Mouse (Mus musculus) left cerebral cortex, postnatal 10 days (tissue): ENCODE data around the gene Usp17ld. TPM values are rescaled to one million over a fixed set of nuclear protein-coding genes. Genes with fewer than 3 reads are reported as not detected.
"Not testable (repeated sequence)": the region's sequence is repeated elsewhere in the genome, so short reads cannot be mapped to it uniquely, and the experiment has no call there.

Experiments
- DNase-seq, 2 experiments: peaks; one replicate each; pipeline ENCODE4 v3.0.0; 2021 to 2022; ENCODE audit warnings: low spot score in 2 of 2, mixed read lengths in 1 of 2; ENCODE audit errors: extremely low spot score in 1 of 2
- intact Hi-C: fragments of 180-260 bp; cut with DNase I; formaldehyde crosslinking; loops from one replicate; pipeline ENCODE4 v1.15.1; 2025
- microRNA-seq: library from miRNA; unstranded; fragments of <30 nt; microRNA quantifications from one replicate; pipeline ENCODE4 v1.2.0, GENCODE M21; 2022
- total RNA-seq, 2 experiments: library from RNA; stranded (reverse); gene quantifications; 2 replicates each; pipeline ENCODE4 v1.2.3; 2021

Gene Usp17ld
- total RNA-seq, result not detected

DNA sequence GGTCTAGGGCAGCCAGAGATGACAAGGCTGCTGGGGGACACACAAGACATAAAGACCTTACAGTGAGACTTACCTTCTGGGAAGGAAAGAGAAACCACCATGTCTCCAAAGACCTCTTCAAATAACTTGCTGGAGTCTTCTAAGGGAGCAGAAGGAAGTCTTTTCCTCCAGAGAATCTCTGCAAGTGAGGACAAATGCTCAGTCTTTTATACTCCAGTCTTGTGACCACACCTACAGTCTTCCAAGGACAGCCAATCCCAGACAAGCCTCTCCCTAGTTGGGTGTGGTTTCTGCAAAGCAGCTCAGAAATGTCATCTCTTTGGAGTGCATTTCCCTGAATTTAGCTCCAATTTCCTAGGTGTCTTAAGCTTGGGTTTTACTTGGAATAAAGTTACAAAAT, at the start of gene Usp17ld:
Usp17ld (minus strand) TSS at position 101 of the 400 bp plus-strand sequence.
- intact Hi-C loops, DNase-seq: not testable (repeated sequence)

- DNase-seq, result no peak
- intact Hi-C loops, result no loop called here
Observed at GRCm38 (mm10) chr7:103216696-103217095, 35.6 kb downstream of the Usp17ld start, which contains the start of gene Olfr594. Gene Olfr594 (plus strand): TSS chr7:103216996.

- DNase-seq, intact Hi-C loops: not testable (repeated sequence)
Observed at GRCm38 (mm10) chr7:103212050-103212449, 40.3 kb downstream of the Usp17ld start.

- intact Hi-C loops, result no loop called here
- DNase-seq, result no peak
Observed at GRCm38 (mm10) chr7:103211562-103211961, 40.7 kb downstream of the Usp17ld start, which contains the start of gene Olfr593. Gene Olfr593 (plus strand): TSS chr7:103211862.

Small RNAs within 50 kb of the gene (microRNA-seq; reads per million reads assigned to microRNA genes)
- gene Gm23550, result not detected
- gene Gm25171, result not detected

Other genes with a start within 250 kb of the Usp17ld start
- not detected for gene Olfr582, start 214.5 kb downstream of the Usp17ld start, total RNA-seq
- not detected for gene Olfr583, start 201.2 kb downstream of the Usp17ld start, total RNA-seq
- gene Olfr584, start 170.6 kb downstream of the Usp17ld start, total RNA-seq, result not detected
- not detected for gene Olfr585, start 154.8 kb downstream of the Usp17ld start, total RNA-seq
- not detected for gene Olfr586, start 126.9 kb downstream of the Usp17ld start, total RNA-seq
- not detected for gene Olfr588-ps1, start 111.6 kb downstream of the Usp17ld start, total RNA-seq
- gene Olfr589, start 96.1 kb downstream of the Usp17ld start, total RNA-seq, result not detected
- gene Olfr591, start 74.2 kb downstream of the Usp17ld start, total RNA-seq, result not detected
- not detected for gene Olfr592, start 67.7 kb downstream of the Usp17ld start, total RNA-seq
- not detected for gene Olfr593, start 40.6 kb downstream of the Usp17ld start, total RNA-seq
- not detected for gene Olfr594, start 35.5 kb downstream of the Usp17ld start, total RNA-seq
- gene Olfr596, start 53.1 kb upstream of the Usp17ld start, total RNA-seq, result not detected
- not detected for gene Olfr597, start 63.8 kb upstream of the Usp17ld start, total RNA-seq
- not detected for gene Olfr598, start 71.1 kb upstream of the Usp17ld start, total RNA-seq
- gene Olfr599, start 83.4 kb upstream of the Usp17ld start, total RNA-seq, result not detected
- not detected for gene Olfr600, start 97.2 kb upstream of the Usp17ld start, total RNA-seq
- gene Olfr601, start 110.2 kb upstream of the Usp17ld start, total RNA-seq, result not detected
- gene Olfr603, start 133.7 kb upstream of the Usp17ld start, total RNA-seq, result not detected
- gene Usp17lc, start 162.6 kb upstream of the Usp17ld start, total RNA-seq, result not detected
- gene Olfr605, start 192.9 kb upstream of the Usp17ld start, total RNA-seq, result not detected
- not detected for gene Olfr606, start 196.5 kb upstream of the Usp17ld start, total RNA-seq
- gene Olfr607, start 211.6 kb upstream of the Usp17ld start, total RNA-seq, result not detected
- not detected for gene Olfr608, start 217.4 kb upstream of the Usp17ld start, total RNA-seq
- not detected for gene Olfr609, start 245.6 kb upstream of the Usp17ld start, total RNA-seq